Mouse (Mus musculus) activated CD4-positive, CD25-positive, alpha-beta regulatory T cell, adult 4 months (primary cell): ENCODE measurements around the gene Klf16. TPM values are rescaled to one million over a fixed set of nuclear protein-coding genes. Genes with fewer than 3 reads are reported as not detected.

Experiments
- ATAC-seq: one replicate; pipeline ENCODE4 v1.8.0; 2017
- polyA plus RNA-seq, 2 experiments: library from polyadenylated mRNA; unstranded; fragments of 100-300 nt; shearing (Covaris generic); gene quantifications; one replicate each; pipeline ENCODE4 v1.2.1; 2017

Klf16 gene
- 1 to 10 TPM; 5.2 to 8.1 TPM for polyA plus RNA-seq

DNA sequence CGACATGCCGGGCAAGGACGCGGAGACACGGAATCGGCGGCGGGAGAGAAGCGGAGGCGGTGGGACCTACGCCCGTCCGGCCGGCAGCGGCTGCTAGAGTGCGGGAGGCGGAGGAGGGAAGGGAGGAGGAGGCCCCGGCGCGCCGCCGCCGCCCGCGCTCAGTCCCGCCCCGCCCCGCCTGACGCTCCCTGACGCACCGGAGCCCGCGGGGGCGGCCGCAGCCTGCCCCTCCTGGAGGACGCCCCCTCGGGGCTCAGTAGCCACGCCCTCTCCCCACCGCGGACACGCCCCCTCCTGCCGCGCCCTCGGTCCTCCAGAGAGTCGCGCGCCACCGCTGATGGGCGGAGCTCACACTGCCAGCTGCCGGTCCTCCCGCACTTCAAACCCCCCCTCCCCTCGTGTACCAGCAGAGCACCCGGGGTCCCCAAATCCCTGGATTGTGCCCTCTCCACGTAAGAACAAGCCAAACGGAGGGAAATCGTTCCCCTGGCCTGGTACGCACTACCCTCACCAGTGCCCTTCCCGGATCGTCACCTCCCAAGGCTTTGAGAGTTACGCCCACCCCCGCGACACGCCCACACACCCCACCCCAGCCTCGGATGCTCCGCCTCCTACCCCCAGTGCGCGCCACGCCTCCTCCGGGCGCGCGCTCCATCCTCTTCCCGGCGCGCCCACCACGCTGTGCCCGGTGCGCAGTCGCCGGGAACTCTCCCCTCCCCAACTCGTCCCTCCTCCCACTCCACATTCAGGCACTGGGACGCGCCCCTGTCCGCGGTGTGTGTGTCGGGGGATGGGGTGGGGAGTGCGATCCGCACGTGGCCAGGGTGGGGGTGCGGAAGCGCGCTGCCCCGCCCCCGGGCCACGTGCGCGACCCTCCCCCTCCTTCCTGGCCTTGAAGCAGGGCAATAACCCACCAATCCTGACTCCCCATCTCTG is at the start of gene Klf16:
TSS of gene Klf16 (minus strand) at position 127 of the 936 bp plus-strand sequence.
- peak; percentile 72 for ATAC-seq

DNA sequence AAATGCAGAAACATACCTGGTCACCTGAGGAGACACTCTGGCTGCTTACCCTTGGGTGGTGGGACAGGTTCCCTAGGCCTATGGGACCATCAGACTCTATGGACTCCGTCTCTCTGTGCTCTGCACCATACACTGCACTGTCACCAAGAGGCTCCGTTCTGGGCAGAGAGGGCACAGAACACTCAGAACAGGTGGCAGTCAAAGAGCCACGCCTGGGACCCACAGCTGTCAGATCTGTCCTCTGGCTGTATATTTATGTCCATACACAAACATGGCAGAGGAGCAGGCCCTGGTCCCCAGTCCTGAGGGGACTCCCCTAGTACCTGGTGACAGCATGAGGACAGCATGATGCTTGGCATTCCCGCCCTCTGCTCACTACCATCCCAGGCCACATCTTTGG is 48.6 kb upstream of the Klf16 start:
- no peak for ATAC-seq

DNA sequence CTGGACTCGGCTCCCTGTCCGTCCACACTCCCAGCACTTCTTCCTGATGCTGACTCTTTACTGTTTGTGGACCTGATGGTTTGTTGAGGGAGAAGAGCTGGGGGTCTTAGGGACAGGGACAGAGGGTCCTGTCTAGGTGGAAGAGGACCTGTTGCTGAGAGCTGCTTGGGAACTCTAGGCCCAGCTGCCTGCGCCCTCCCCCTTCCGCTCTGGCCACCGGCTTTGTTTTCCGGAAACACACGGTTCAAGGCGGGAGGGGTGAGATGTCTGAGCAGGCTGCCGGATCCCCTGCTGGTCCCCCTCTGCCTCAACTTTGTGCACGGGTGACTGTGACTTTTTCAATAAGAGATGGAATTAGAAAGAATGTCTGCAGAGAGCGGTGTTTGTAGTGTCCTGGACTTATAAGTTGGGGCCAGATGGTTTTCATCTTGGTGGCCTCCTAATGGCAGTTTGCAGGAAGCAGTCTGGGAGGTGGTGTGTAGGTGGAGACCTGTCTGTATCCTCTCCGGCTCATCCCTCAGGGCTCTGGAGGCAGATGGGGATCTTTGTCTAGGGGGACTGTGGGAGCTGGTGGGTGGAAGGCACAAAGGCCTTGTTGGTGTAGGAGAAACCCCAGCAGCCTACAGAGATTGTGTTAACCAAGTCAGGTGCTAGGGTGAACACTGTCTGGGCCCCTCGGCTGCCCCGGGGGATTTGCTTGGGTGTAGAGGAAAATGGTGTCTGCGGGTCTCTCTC is 46.5 kb upstream of the Klf16 start:
- peak; percentile 22 for ATAC-seq

DNA sequence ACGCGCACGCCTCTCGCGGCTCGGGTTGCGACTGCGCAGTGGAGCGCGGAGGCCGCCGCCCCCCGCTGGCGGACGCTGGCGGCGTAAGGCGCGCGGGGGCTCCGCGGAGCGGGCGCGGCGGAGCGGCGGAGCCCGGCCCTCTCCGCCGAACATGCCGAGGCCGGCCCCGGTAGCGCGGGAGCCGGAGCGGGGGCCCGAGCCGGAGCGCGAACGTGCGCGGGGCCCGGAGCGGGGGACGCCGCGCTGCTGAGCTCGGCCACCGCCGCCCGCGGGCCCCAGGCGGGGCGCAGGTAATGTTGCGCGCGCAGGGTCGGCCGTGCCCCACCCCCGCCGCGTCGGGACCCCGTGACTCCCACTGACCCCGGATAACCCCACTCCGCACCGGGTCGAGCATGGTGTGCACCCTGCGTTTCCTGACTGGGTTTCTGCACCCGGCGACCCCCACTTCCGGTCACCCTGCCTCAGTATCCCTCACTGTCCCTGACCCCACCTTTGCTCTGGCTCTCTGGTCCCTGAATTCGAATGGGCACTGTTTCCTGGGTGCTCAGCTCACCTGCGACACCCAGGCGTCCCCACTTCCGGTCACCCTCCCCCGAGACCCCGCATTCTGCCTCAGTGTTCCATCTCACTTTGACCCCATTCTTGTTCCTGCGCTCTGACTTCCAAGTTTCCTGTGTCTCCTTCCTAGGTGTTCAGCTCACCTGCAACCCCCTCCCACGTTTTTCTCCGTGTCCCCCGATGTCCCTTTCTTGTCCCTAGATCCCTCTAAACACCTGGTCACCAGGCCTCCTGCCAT is 45.7 kb upstream of the Klf16 start, which contains the start of gene Csnk1g2:
TSS of gene Csnk1g2 (plus strand) at position 178 of the 796 bp plus-strand sequence.
- ATAC-seq = no peak

DNA sequence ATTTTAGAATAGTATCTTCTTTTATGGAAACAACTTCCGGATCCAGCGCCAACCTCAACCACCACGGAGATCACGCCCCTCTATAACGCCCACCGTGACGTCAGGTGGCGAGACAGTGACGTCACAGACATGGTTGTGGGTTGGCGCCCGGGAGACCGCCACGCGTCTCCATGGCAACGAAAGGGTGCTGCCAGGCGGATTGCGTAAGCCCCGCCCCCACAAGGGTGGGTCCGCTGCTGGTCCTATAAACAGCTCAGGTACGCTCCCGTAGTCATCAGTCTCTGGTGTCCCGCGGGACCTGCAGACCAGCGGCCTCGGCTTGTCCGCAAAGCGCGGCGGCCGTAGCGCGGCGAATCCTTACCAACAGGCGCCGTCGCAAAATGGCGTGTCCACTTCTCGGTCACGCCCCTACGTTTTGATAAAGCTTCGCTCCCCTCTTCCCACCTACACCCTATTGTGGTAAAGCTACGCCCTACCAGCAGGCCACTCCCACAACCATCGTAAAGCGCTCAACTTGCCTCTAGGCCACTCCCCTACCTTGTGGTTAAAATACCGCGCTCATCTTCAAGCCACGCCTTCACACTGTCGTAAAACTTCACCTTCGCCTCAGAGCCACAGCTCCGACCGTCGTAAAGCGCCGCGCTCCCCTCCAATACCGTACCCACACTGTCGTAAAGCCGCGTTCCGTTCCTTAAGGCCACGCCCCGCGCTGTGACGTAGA is 45.0 kb upstream of the Klf16 start:
- peak; percentile 73 for ATAC-seq

DNA sequence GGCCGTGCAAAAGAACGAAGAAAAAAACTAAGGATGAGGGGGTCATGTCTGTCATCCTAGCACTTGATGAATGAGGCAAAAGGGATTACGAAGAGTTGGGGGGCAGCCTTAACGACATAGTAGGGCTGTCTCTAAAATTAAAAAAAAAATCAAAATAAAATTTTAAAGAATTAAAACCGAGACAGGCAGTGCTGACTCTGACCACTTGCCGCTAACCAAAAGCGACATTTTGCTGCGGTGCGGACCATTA is 44.5 kb upstream of the Klf16 start:
- ATAC-seq = no peak

DNA sequence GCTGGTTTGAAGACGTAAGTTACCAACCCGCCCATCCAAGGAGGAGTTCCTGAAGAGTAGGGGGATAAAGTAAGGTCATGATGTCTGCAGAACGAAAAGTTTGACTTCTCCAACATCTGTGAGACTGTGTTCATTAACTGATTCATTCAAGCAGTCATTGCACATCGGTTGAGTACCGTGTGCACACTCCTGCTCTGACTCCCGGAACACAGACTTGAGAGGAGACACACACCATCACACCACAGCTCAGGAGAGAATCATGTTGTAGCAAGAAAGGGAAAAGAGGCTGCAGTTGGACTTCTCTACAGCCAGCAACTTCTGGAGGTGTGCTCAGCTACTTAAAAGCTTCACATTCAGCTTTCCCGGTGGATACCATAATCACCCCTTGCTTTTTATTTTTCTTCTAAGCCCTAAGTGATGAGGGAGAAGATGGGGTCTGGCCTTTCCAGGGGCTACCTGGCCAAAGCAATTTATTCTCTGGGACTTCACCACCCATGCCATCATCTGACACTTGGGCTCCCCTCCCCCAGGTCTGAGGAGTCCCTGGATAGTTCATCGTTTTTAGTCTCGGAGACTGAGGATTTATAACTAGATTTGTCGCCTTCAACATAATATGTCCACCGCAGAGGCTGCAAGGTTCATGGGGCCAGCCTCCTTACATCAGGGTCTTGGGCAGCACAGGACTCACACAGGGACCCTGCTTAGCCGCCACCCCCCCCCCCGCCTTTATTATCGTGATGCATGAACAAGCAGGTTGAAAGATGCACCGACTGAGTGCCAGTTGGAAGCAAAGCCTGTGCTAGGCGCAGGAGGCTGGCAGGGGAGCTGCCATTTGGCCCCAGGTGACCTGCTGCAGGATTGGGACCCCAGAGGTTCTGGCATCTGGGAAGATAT is 43.9 kb upstream of the Klf16 start:
- no peak for ATAC-seq

DNA sequence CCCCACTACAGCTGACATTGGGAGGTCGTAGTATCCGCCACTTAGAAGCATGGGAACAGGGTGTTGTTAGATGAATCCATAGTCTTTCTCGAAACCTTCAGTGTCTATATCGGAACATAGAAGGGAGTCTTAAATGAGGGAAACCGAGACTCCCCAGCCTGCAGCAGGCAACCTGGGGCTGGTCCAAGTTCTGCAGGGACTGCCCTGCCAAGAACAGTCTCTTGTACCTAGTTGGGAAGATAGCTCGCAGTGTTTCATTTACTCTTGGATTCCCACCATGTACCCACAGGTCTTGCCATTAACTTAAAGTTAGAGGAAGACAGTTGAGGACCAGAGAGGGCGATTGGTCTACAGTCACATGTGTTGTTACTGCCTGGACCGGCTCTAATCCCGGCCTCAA is 43.2 kb upstream of the Klf16 start:
- no peak for ATAC-seq

DNA sequence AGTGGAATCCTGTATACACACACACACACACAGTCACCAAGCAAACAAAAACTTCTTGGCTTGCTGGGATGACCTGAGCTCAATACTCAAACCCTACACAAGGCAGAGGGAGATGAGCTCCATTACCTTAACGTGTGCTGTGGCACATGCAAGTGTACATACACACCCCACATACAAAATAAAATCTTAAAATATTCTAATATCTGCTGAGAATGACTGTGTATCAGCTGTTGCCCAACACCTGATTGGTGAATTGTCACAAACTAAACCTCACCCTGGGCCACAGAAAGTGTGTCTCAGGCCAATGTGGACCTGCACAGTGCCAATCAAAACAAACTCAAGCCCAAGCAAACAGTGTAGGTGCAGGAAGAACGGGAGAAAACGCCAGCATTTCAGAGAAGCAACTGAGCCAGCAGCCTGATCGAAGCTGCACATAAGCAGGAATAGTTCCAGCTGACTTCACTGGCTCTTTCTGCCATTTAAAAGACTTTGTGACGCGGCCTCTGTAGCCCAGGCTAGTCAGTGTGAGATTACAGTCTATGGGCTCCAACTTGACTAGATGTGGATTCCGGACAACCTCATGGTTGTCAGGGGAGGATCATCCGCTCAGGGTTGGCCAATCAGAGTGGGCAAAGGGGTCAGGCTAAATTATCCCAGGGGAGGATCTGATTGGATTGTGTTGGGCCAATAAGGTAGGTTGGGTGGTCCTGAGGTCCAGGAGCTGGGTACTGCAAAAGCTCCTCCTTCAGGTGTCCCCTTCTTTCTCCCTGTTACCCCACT is 42.5 kb upstream of the Klf16 start:
- no peak for ATAC-seq

DNA sequence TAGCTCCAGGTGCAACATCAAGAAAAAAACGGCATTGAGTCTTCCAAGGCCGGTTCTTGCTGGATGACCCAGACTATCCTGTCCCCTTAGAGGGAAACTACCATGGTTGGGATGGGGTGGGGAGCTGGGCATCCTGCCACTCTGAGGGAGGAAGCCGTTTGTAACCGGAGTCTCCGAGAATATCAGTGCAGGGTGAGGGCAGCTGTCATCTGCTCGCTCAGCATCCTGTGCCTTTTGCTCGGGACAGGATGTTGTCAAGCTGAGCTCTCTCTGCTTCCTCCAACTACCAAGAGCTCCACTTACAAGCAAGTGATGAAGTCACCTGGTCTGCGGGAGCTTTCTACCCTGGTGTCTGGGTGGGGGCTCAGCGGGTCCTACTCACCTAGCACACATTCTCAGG is 41.1 kb upstream of the Klf16 start:
- ATAC-seq = peak; percentile 75

DNA sequence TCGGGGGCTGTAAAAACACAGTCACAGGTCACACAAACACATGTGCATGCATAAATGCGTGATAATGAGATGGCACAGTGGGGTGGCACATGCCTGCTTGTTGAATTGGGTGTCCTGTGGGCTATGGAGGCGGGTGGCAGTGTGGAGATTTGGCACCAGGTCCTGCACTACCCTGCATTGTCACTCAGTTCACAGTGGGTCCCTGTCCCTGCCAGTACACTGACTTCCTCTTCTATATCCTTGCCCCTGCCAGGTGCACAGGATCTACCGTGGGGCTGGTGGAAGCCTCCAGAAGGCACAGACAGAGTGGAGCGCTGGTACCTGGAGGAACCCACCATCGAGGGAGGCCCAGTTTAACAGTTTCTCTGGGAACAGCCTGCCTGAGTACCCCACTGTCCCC is 37.2 kb upstream of the Klf16 start:
- ATAC-seq = no peak

DNA sequence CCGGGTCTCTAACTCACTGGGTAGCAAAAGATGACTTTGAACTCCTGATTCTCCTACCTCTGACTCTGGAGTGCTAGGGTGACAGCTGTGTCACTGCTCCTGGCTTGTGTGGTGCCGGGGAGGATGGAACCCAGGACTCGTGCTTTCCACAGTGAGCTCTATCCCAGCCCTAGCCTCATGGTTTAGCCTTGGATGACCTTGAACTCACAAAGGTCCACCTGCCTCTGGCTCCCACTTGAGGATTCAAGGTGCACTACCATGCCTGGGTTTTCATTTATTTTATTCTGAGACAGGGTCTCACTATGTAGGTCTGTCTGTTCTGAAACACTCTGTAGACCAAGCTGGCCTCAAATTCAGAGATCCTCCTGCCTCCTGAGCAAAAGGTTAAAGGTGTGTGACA is 36.7 kb upstream of the Klf16 start:
- no peak for ATAC-seq

DNA sequence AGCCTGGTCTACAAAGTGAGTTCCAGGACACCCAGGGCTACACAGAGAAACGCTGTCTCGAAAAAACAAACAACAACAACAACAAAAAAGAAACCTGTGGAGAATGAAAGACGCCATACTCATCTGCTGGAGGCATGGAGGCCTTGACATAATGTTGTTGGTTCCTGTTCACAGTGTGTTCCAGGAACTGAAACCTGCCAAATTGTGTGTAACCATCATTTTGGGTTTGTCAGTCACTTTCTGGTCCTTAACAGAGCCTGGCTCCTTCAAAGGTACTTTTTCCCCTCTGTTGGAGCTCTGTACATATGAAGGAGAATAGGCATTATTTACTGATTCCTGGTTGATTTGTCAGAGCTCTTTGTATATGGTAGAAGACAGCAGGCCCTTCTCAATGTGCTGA is 34.8 kb upstream of the Klf16 start:
- ATAC-seq = no peak

DNA sequence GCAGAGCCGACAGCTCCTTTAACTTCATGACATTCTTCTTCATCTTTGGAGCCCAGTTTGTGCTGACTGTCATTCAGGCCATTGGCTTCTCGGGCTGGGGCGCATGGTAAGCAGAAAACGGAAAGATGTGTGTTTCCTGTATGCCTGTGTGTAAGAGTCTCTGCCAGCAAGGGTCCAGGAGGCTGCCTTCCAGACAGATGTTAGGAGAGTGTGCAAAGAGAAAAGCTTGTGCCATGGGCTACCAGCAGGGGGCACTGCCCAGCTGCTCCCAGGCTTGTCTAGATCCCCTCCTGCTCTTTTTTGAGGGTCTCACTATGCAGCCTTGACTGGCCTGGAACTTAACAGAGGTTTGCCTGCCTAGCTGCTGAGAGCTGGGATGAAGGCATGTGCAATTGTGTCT is 33.9 kb upstream of the Klf16 start:
- ATAC-seq = no peak

DNA sequence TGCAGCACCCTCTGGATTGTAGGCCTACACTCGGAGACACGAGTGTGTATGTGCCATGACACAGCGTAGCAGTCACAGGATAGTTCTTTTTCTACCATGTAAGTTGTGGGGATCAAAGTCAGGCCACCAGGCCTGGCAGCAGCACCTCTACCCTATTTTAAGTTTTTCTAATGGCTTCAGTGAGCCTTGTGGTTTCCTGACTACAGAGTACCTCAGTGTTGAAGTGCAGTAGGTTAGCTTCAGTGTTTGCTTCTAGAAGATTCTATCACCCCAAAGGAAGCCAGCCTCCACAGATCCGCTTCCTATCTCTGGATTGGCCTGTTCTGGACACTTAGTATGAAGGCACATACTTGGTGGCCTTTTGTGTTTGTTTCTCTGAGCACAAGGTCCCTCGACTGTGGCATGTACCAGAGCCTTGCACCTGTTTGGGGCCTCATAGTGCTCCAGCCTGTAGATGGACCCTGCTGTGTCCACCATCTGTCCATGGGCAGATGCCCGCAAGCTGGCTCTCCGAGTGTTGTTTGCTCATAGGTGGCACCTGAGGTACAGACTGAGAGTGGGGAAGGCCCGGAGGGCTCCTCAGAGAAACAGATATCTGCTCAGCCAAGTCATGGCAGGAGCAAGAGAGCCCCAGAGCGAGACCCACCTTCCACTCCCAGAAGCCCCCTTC is 33.1 kb upstream of the Klf16 start:
- ATAC-seq = peak; percentile 31

DNA sequence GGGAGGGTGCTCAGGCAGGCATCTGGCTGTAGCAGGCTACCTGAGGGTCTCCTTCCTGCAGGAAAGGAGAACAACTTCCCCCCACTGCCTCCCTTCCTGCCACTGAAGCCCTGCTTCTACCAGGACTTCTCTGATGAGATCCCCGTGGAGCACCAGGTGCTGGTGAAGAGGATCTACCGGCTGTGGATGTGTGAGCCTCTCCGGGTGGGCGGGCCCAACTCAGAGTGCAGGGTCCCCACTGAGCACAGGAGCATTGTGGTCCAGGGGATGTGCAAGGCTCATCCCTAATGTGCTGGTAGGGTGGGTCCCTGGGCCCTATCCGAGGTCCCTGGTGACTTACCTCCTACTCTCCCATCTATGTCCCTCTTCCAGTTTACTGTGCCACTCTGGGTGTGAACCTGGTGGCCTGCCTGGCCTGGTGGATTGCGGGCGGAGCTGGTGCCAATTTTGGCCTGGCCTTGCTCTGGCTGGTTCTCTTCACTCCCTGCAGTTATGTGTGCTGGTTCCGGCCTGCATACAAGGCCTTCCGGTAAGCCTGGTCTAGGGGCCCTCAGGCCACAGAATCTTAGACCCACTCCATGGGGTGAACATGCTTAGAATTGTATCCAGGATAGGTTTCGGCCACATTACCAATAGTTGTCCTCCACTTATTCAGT is 32.3 kb upstream of the Klf16 start:
- ATAC-seq = no peak

DNA sequence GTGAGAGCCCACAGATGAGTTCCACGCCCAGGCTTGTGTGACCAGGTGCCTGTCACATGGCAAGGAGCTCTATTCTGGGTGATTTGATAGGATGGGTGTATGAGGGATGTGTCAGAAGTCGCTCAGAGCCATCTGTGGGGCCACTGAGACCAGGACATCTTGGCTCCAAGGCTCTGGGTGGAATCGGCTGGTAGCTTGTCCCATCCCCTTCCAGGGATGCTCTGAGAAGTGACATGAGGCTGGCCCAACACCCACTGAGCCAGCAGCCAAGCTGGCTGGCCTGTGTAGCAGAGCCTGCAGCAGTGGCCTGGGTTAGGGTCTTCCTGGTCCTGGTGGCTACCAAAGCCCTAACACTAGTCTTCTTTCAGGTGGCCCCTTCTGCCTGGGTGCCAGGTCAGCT is 31.3 kb upstream of the Klf16 start:
- ATAC-seq = no peak

DNA sequence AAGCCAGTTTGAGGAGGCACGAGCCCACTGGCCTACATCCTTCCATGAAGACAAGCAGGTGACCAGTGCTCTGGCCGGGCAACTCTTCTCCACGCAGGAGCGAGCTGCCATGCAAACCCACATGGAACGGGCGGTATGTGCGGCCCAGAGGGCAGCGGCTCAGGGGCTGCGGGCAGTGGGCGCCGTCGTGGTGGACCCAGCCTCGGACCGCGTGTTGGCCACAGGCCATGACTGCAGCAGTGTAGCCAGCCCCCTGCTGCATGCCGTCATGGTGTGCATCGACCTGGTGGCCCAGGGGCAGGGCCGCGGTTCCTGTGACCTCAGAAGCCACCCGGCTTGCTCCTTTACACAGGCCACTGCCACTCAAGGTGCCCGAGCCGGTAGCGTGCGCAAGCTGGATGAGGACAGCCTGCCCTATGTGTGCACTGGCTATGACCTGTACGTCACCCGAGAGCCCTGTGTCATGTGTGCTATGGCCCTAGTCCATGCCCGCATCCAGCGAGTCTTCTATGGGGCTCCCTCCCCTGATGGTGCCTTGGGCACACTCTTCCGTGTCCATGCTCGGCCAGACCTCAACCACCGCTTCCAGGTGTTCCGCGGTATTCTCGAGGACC is 29.7 kb upstream of the Klf16 start:
- ATAC-seq = no peak

DNA sequence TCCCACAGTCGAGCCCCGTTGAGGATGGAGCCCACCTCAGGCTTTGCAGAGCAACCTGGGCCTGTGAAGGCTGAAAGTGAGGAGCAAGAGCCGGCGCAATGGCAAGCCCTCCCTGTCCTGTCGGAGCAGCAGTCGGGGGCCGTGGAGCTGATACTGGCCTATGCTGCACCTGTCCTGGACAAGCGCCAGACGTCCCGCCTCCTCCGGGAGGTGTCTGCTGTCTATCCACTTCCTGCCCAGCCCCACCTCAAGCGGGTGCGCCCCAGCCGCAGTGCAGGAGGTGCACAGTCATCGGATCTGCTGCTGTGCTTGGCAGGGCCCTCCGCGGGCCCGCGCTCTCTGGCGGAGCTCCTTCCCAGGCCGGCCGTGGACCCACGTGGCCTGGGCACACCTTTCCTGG is 29.2 kb upstream of the Klf16 start:
- peak; percentile 52 for ATAC-seq
